Mouse (Mus musculus): ENCODE results near the gene Armc7. TPM values are rescaled to one million over a fixed set of nuclear protein-coding genes. Genes with fewer than 3 reads are reported as not detected.

Armc7 gene
- polyA plus RNA-seq, 1 experiment from 2014 or later: 16.8 TPM

Small RNAs within 50 kb of the gene (microRNA-seq; reads per million reads assigned to microRNA genes)
- gene Mir3968: not detected

Other genes with a start within 250 kb of the Armc7 start
- gene Grin2c, start 208.4 kb upstream of the Armc7 start, polyA plus RNA-seq (2015; fragmentation: Nextera tagmentation; extraction: Ambion mirVana): 0.60 and 0.72 TPM in 2 replicates
- gene Fdxr, start 198.6 kb upstream of the Armc7 start, polyA plus RNA-seq (2015; fragmentation: Nextera tagmentation; extraction: Ambion mirVana): 21.2 and 22.5 TPM in 2 replicates
- 1.4 and 2.0 TPM in 2 replicates for gene Fads6, start 178.0 kb upstream of the Armc7 start, polyA plus RNA-seq (2015; fragmentation: Nextera tagmentation; extraction: Ambion mirVana)
- gene Otop2, start 168.5 kb upstream of the Armc7 start, polyA plus RNA-seq (2015; fragmentation: Nextera tagmentation; extraction: Ambion mirVana): 0.06 and 0.18 TPM in 2 replicates
- 0.16 and 0.25 TPM in 2 replicates for gene Ush1g, start 153.6 kb upstream of the Armc7 start, polyA plus RNA-seq (2015; fragmentation: Nextera tagmentation; extraction: Ambion mirVana)
- gene Otop3, start 140.9 kb upstream of the Armc7 start, polyA plus RNA-seq (2015; fragmentation: Nextera tagmentation; extraction: Ambion mirVana): 2.3 and 2.7 TPM in 2 replicates
- gene Hid1, start 107.9 kb upstream of the Armc7 start, polyA plus RNA-seq (2015; fragmentation: Nextera tagmentation; extraction: Ambion mirVana): 66.9 and 67.8 TPM in 2 replicates
- 16.1 and 18.0 TPM in 2 replicates for gene Cdr2l, start 93.8 kb upstream of the Armc7 start, polyA plus RNA-seq (2015; fragmentation: Nextera tagmentation; extraction: Ambion mirVana)
- 185 and 186 TPM in 2 replicates for gene Mrpl58, start 71.9 kb upstream of the Armc7 start, polyA plus RNA-seq (2015; fragmentation: Nextera tagmentation; extraction: Ambion mirVana)
- 832 and 923 TPM in 2 replicates for gene Atp5h, start 55.7 kb upstream of the Armc7 start, polyA plus RNA-seq (2015; fragmentation: Nextera tagmentation; extraction: Ambion mirVana)
- 5.7 and 10.2 TPM in 2 replicates for gene Kctd2, start 55.5 kb upstream of the Armc7 start, polyA plus RNA-seq (2015; fragmentation: Nextera tagmentation; extraction: Ambion mirVana)
- gene Trim80, start 35.1 kb upstream of the Armc7 start, polyA plus RNA-seq (2015; fragmentation: Nextera tagmentation; extraction: Ambion mirVana): 0.15 TPM in 1 of 2 replicates, not detected in the other
- 0.34 and 0.46 TPM in 2 replicates for gene Slc16a5, start 13.2 kb upstream of the Armc7 start, polyA plus RNA-seq (2015; fragmentation: Nextera tagmentation; extraction: Ambion mirVana)
- 95.8 and 104 TPM in 2 replicates for gene Nt5c, start 16.2 kb downstream of the Armc7 start, polyA plus RNA-seq (2015; fragmentation: Nextera tagmentation; extraction: Ambion mirVana)
- gene Jpt1, start 38.7 kb downstream of the Armc7 start, polyA plus RNA-seq (2015; fragmentation: Nextera tagmentation; extraction: Ambion mirVana): 1,336 TPM in 2 replicates
- gene Sumo2, start 60.6 kb downstream of the Armc7 start, polyA plus RNA-seq (2015; fragmentation: Nextera tagmentation; extraction: Ambion mirVana): 847 and 892 TPM in 2 replicates
- 97.5 and 107 TPM in 2 replicates for gene Nup85, start 88.8 kb downstream of the Armc7 start, polyA plus RNA-seq (2015; fragmentation: Nextera tagmentation; extraction: Ambion mirVana)
- 79.9 and 82.2 TPM in 2 replicates for gene Mrps7, start 128.3 kb downstream of the Armc7 start, polyA plus RNA-seq (2015; fragmentation: Nextera tagmentation; extraction: Ambion mirVana)
- gene Gga3, start 128.4 kb downstream of the Armc7 start, polyA plus RNA-seq (2015; fragmentation: Nextera tagmentation; extraction: Ambion mirVana): 35.1 and 43.7 TPM in 2 replicates
- 16.1 and 16.2 TPM in 2 replicates for gene Mif4gd, start 137.3 kb downstream of the Armc7 start, polyA plus RNA-seq (2015; fragmentation: Nextera tagmentation; extraction: Ambion mirVana)
- gene Slc25a19, start 152.6 kb downstream of the Armc7 start, polyA plus RNA-seq (2015; fragmentation: Nextera tagmentation; extraction: Ambion mirVana): 42.7 and 49.9 TPM in 2 replicates
- gene Grb2, start 232.9 kb downstream of the Armc7 start, polyA plus RNA-seq (2015; fragmentation: Nextera tagmentation; extraction: Ambion mirVana): 183 and 193 TPM in 2 replicates